Mouse (Mus musculus) hematopoietic multipotent progenitor cell, adult 10-12 weeks (in vitro differentiated cells): ENCODE measurements around the gene Cybb. TPM values are rescaled to one million over a fixed set of nuclear protein-coding genes. Genes with fewer than 3 reads are reported as not detected.

ENCODE experiments used
- polyA plus RNA-seq: library from polyadenylated mRNA; stranded (reverse); fragments of >175 nt; gene quantifications from 2 replicates; pipeline ENCODE4 v1.2.3, GENCODE M21; 2012; ENCODE audit warnings: low replicate concordance

Cybb gene
- 16.7 and 18.6 TPM in 2 replicates for polyA plus RNA-seq

GRCm38 (mm10) chrX:9487671-9488070 is at the start of gene Cybb:
Gene Cybb, minus strand, starts transcription at chrX:9487771.

Other genes starting within 250 kb of the Cybb start
- gene Gm14862, start 230.9 kb downstream of the Cybb start, polyA plus RNA-seq: not detected in 2 replicates
- gene Xk, start 215.0 kb downstream of the Cybb start, polyA plus RNA-seq: 1.8 and 4.7 TPM in 2 replicates
- gene H2al1m, start 204.0 kb downstream of the Cybb start, polyA plus RNA-seq: not detected in 2 replicates
- not detected in 2 replicates for gene H2al1k, start 137.1 kb downstream of the Cybb start, polyA plus RNA-seq
- gene H2al1o, start 84.6 kb upstream of the Cybb start, polyA plus RNA-seq: not detected in 2 replicates
- 0.88 and 3.5 TPM in 2 replicates for gene Dynlt3, start 175.2 kb upstream of the Cybb start, polyA plus RNA-seq